Mouse (Mus musculus): ENCODE data around the gene Angptl7. TPM values are rescaled to one million over a fixed set of nuclear protein-coding genes. Genes with fewer than 3 reads are reported as not detected.

Gene Angptl7
- polyA plus RNA-seq, 1 experiment, result 0.10 TPM

GRCm38 (mm10) chr4:148527158-148527910 lies 27.1 kb upstream of the Angptl7 start:
- 78% methylated on average over 10 of the region's 10 CpGs for WGBS
- H3K27me3 ChIP-seq (ENCODE audit: control insufficient read depth, insufficient read depth, low read length), result no peaks in the 10 kb centered on the region
- DNase-seq, result no peak

GRCm38 (mm10) chr4:148523538-148523937 lies 23.3 kb upstream of the Angptl7 start:
- H3K4me1 ChIP-seq (ENCODE audit: control insufficient read depth, insufficient read depth, low read length), result no peaks in the 10 kb centered on the region
- no peak overlapping the region for H3K4me3 ChIP-seq (replicated peaks; ENCODE audit: insufficient read depth, low read depth, low read length)
- TF ChIP-seq POLR2A (IDR thresholded peaks at IDR 0.05; ENCODE audit: borderline replicate concordance, insufficient read depth, low read length), result no peak
- TF ChIP-seq CTCF (IDR thresholded peaks at IDR 0.05; ENCODE audit: borderline replicate concordance, insufficient read depth, low read depth, low read length), result no peak
- no peaks in the 10 kb centered on the region for H3K27me3 ChIP-seq (ENCODE audit: control insufficient read depth, insufficient read depth, low read length)
- no peak overlapping the region for H3K27ac ChIP-seq (ENCODE audit: insufficient read depth, low read length)
- WGBS, result 86% methylated on average over 7 of the region's 7 CpGs
- no peak for DNase-seq

More at GRCm38 (mm10) chr4:148527158-148527910, 27.1 kb upstream of the Angptl7 start:
- Histone ChIP-seq H3K27ac (ENCODE audit: insufficient read depth, low read length) (no peak overlapping the region), H3K4me3 (replicated peaks; ENCODE audit: insufficient read depth, low read depth, low read length) (no peak overlapping the region), H3K4me1 (ENCODE audit: control insufficient read depth, insufficient read depth, low read length) (peaks cover 9% of the 10 kb centered on the region; the same call in 1 of the 2 replicates)
- TF ChIP-seq POLR2A (IDR thresholded peaks at IDR 0.05; ENCODE audit: borderline replicate concordance, insufficient read depth, low read length), result no peak
- no peak for TF ChIP-seq CTCF (IDR thresholded peaks at IDR 0.05; ENCODE audit: borderline replicate concordance, insufficient read depth, low read depth, low read length)

- Histone ChIP-seq H3K4me3 (replicated peaks; ENCODE audit: insufficient read depth, low read depth, low read length) (no peak overlapping the region), H3K27ac (ENCODE audit: insufficient read depth, low read length) (no peak overlapping the region), H3K4me1 (ENCODE audit: control insufficient read depth, insufficient read depth, low read length) (peaks cover 8% of the 10 kb centered on the region), H3K27me3 (ENCODE audit: control insufficient read depth, insufficient read depth, low read length) (no peaks in the 10 kb centered on the region)
- TF ChIP-seq CTCF (IDR thresholded peaks at IDR 0.05; ENCODE audit: borderline replicate concordance, insufficient read depth, low read depth, low read length) (no peak), POLR2A (IDR thresholded peaks at IDR 0.05; ENCODE audit: borderline replicate concordance, insufficient read depth, low read length) (no peak)
- DNase-seq, result no peak
- WGBS, result 52% methylated on average over 5 of the region's 5 CpGs
Measured at GRCm38 (mm10) chr4:148518235-148518795, 18.1 kb upstream of the Angptl7 start.

- no peak overlapping the region for H3K4me3 ChIP-seq (replicated peaks; ENCODE audit: insufficient read depth, low read depth, low read length)
- TF ChIP-seq POLR2A (IDR thresholded peaks at IDR 0.05; ENCODE audit: borderline replicate concordance, insufficient read depth, low read length) (no peak), CTCF (IDR thresholded peaks at IDR 0.05; ENCODE audit: borderline replicate concordance, insufficient read depth, low read depth, low read length) (no peak)
- no peak for DNase-seq
- no peaks in the 10 kb centered on the region for H3K27me3 ChIP-seq (ENCODE audit: control insufficient read depth, insufficient read depth, low read length)
- WGBS, result 33% methylated on average over 4 of the region's 4 CpGs
- no peak overlapping the region for H3K27ac ChIP-seq (ENCODE audit: insufficient read depth, low read length)
- H3K4me1 ChIP-seq (ENCODE audit: control insufficient read depth, insufficient read depth, low read length), result peaks cover 12% of the 10 kb centered on the region
Measured at GRCm38 (mm10) chr4:148517809-148518208, 17.5 kb upstream of the Angptl7 start.

- no peak for DNase-seq
- no peak overlapping the region for H3K4me3 ChIP-seq (replicated peaks; ENCODE audit: insufficient read depth, low read depth, low read length)
- no peak overlapping the region for H3K27ac ChIP-seq (ENCODE audit: insufficient read depth, low read length)
- TF ChIP-seq CTCF (IDR thresholded peaks at IDR 0.05; ENCODE audit: borderline replicate concordance, insufficient read depth, low read depth, low read length) (no peak), POLR2A (IDR thresholded peaks at IDR 0.05; ENCODE audit: borderline replicate concordance, insufficient read depth, low read length) (no peak)
- no peaks in the 10 kb centered on the region for H3K27me3 ChIP-seq (ENCODE audit: control insufficient read depth, insufficient read depth, low read length)
- 95% methylated on average over 2 of the region's 2 CpGs for WGBS
- peaks cover 13% of the 10 kb centered on the region for H3K4me1 ChIP-seq (ENCODE audit: control insufficient read depth, insufficient read depth, low read length)
Measured at GRCm38 (mm10) chr4:148515313-148515712, 15.1 kb upstream of the Angptl7 start.

GRCm38 (mm10) chr4:148513021-148513559 lies 12.8 kb upstream of the Angptl7 start:
- Histone ChIP-seq H3K27me3 (ENCODE audit: control insufficient read depth, insufficient read depth, low read length) (no peaks in the 10 kb centered on the region), H3K27ac (ENCODE audit: insufficient read depth, low read length) (no peak overlapping the region; the same call in 1 of the 2 replicates), H3K4me3 (replicated peaks; ENCODE audit: insufficient read depth, low read depth, low read length) (no peak overlapping the region), H3K4me1 (ENCODE audit: control insufficient read depth, insufficient read depth, low read length) (peaks cover 13% of the 10 kb centered on the region)
- 48% methylated on average over 6 of the region's 6 CpGs for WGBS
- TF ChIP-seq CTCF (IDR thresholded peaks at IDR 0.05; ENCODE audit: borderline replicate concordance, insufficient read depth, low read depth, low read length), result no peak
- TF ChIP-seq POLR2A (IDR thresholded peaks at IDR 0.05; ENCODE audit: borderline replicate concordance, insufficient read depth, low read length), result no peak
- DNase-seq, result no peak

- no peak for DNase-seq
- Histone ChIP-seq H3K4me1 (ENCODE audit: control insufficient read depth, insufficient read depth, low read length) (peaks cover 6% of the 10 kb centered on the region; the same call in 1 of the 2 replicates), H3K27ac (ENCODE audit: insufficient read depth, low read length) (no peak overlapping the region), H3K4me3 (replicated peaks; ENCODE audit: insufficient read depth, low read depth, low read length) (no peak overlapping the region), H3K27me3 (ENCODE audit: control insufficient read depth, insufficient read depth, low read length) (no peaks in the 10 kb centered on the region)
- 99% methylated on average over 4 of the region's 4 CpGs for WGBS
- TF ChIP-seq CTCF (IDR thresholded peaks at IDR 0.05; ENCODE audit: borderline replicate concordance, insufficient read depth, low read depth, low read length) (no peak), POLR2A (IDR thresholded peaks at IDR 0.05; ENCODE audit: borderline replicate concordance, insufficient read depth, low read length) (no peak)
Measured at GRCm38 (mm10) chr4:148511334-148511733, 11.1 kb upstream of the Angptl7 start.

All from cerebellum, adult 2 months (tissue).